Mouse (Mus musculus): ENCODE measurements around the gene Kel. TPM values are rescaled to one million over a fixed set of nuclear protein-coding genes. Genes with fewer than 3 reads are reported as not detected.

Gene Kel
- polyA plus RNA-seq, 1 experiment: 0.13 TPM

- H3K4me1 ChIP-seq (ENCODE audit: control insufficient read depth, insufficient read depth, low read length): peaks cover 9% of the 10 kb centered on the region
- peak; percentile 10 for DNase-seq
- WGBS: 54% methylated on average over 5 of the region's 5 CpGs
- H3K27ac ChIP-seq (ENCODE audit: insufficient read depth, low read depth, low read length): peak overlapping the region; percentile 45; the same call in 1 of the 2 replicates
- TF ChIP-seq POLR2A (IDR thresholded peaks at IDR 0.05; ENCODE audit: low read depth, low read length) (no peak), CTCF (conservative IDR thresholded peaks at IDR 0.05; ENCODE audit: insufficient read depth, insufficient read length, low read depth, low read length) (no peak)
- H3K4me3 ChIP-seq (ENCODE audit: insufficient read depth, low read depth, low read length): no peak overlapping the region
- no peaks in the 10 kb centered on the region for H3K36me3 ChIP-seq (ENCODE audit: control insufficient read depth, insufficient read depth, low read length)
- no peaks in the 10 kb centered on the region for H3K27me3 ChIP-seq (replicated peaks; ENCODE audit: control insufficient read depth, insufficient read depth, low read length)
These were observed 22.5 kb downstream of the Kel start for GRCm38 (mm10) chr6:41681656-41682055.

GRCm38 (mm10) chr6:41680669-41681068 lies 23.5 kb downstream of the Kel start, which contains the start of gene Trpv5:
Gene Trpv5 (minus strand): TSS chr6:41680769.
- Histone ChIP-seq H3K36me3 (ENCODE audit: control insufficient read depth, insufficient read depth, low read length) (no peaks in the 10 kb centered on the region), H3K27ac (ENCODE audit: insufficient read depth, low read depth, low read length) (peak within 1 kb of the TSS; percentile 74), H3K4me1 (ENCODE audit: control insufficient read depth, insufficient read depth, low read length) (peaks cover 9% of the 10 kb centered on the region), H3K27me3 (replicated peaks; ENCODE audit: control insufficient read depth, insufficient read depth, low read length) (no peaks in the 10 kb centered on the region), H3K4me3 (ENCODE audit: insufficient read depth, low read depth, low read length) (0 out of 2 replicates have a peak within 1 kb of the TSS, but pooled peaks have one; percentile 19)
- 50% methylated on average over 1 of the region's 1 CpGs for WGBS
- DNase-seq: peak; percentile 13
- TF ChIP-seq CTCF (conservative IDR thresholded peaks at IDR 0.05; ENCODE audit: insufficient read depth, insufficient read length, low read depth, low read length) (no peak), POLR2A (IDR thresholded peaks at IDR 0.05; ENCODE audit: low read depth, low read length) (no peak)

- 86% methylated on average over 2 of the region's 2 CpGs for WGBS
- Histone ChIP-seq H3K4me1 (ENCODE audit: control insufficient read depth, insufficient read depth, low read length) (peaks cover 9% of the 10 kb centered on the region), H3K27ac (ENCODE audit: insufficient read depth, low read depth, low read length) (no peak overlapping the region), H3K4me3 (ENCODE audit: insufficient read depth, low read depth, low read length) (no peak overlapping the region), H3K27me3 (replicated peaks; ENCODE audit: control insufficient read depth, insufficient read depth, low read length) (no peaks in the 10 kb centered on the region), H3K36me3 (ENCODE audit: control insufficient read depth, insufficient read depth, low read length) (no peaks in the 10 kb centered on the region)
- TF ChIP-seq CTCF (conservative IDR thresholded peaks at IDR 0.05; ENCODE audit: insufficient read depth, insufficient read length, low read depth, low read length) (no peak), POLR2A (IDR thresholded peaks at IDR 0.05; ENCODE audit: low read depth, low read length) (no peak)
- no peak for DNase-seq
These were observed 27.6 kb downstream of the Kel start for GRCm38 (mm10) chr6:41676530-41676929.

- Histone ChIP-seq H3K4me3 (ENCODE audit: insufficient read depth, low read depth, low read length) (no peak overlapping the region), H3K27me3 (replicated peaks; ENCODE audit: control insufficient read depth, insufficient read depth, low read length) (no peaks in the 10 kb centered on the region), H3K27ac (ENCODE audit: insufficient read depth, low read depth, low read length) (no peak overlapping the region), H3K36me3 (ENCODE audit: control insufficient read depth, insufficient read depth, low read length) (no peaks in the 10 kb centered on the region), H3K4me1 (ENCODE audit: control insufficient read depth, insufficient read depth, low read length) (no peaks in the 10 kb centered on the region)
- peak; percentile 28 for DNase-seq
- no peak for TF ChIP-seq CTCF (conservative IDR thresholded peaks at IDR 0.05; ENCODE audit: insufficient read depth, insufficient read length, low read depth, low read length)
- TF ChIP-seq POLR2A (IDR thresholded peaks at IDR 0.05; ENCODE audit: low read depth, low read length): no peak
- 21% methylated on average over 2 of the region's 2 CpGs for WGBS
These were observed 41.8 kb downstream of the Kel start for GRCm38 (mm10) chr6:41662320-41662719.

GRCm38 (mm10) chr6:41658487-41658886 lies 45.7 kb downstream of the Kel start:
- no peak overlapping the region for H3K4me3 ChIP-seq (ENCODE audit: insufficient read depth, low read depth, low read length)
- no peaks in the 10 kb centered on the region for H3K4me1 ChIP-seq (ENCODE audit: control insufficient read depth, insufficient read depth, low read length)
- WGBS: 56% methylated on average over 1 of the region's 1 CpGs
- no peaks in the 10 kb centered on the region for H3K27me3 ChIP-seq (replicated peaks; ENCODE audit: control insufficient read depth, insufficient read depth, low read length)
- H3K27ac ChIP-seq (ENCODE audit: insufficient read depth, low read depth, low read length): no peak overlapping the region
- no peaks in the 10 kb centered on the region for H3K36me3 ChIP-seq (ENCODE audit: control insufficient read depth, insufficient read depth, low read length)
- TF ChIP-seq CTCF (conservative IDR thresholded peaks at IDR 0.05; ENCODE audit: insufficient read depth, insufficient read length, low read depth, low read length) (no peak), POLR2A (IDR thresholded peaks at IDR 0.05; ENCODE audit: low read depth, low read length) (no peak)
- no peak for DNase-seq

GRCm38 (mm10) chr6:41654648-41655047 lies 49.5 kb downstream of the Kel start:
- no peak overlapping the region for H3K4me3 ChIP-seq (ENCODE audit: insufficient read depth, low read depth, low read length)
- no peaks in the 10 kb centered on the region for H3K4me1 ChIP-seq (ENCODE audit: control insufficient read depth, insufficient read depth, low read length)
- no peaks in the 10 kb centered on the region; the same call in 1 of the 2 replicates for H3K27me3 ChIP-seq (replicated peaks; ENCODE audit: control insufficient read depth, insufficient read depth, low read length)
- WGBS: 80% methylated on average over 8 of the region's 8 CpGs
- no peak for TF ChIP-seq CTCF (conservative IDR thresholded peaks at IDR 0.05; ENCODE audit: insufficient read depth, insufficient read length, low read depth, low read length)
- no peak for TF ChIP-seq POLR2A (IDR thresholded peaks at IDR 0.05; ENCODE audit: low read depth, low read length)
- DNase-seq: no peak
- H3K36me3 ChIP-seq (ENCODE audit: control insufficient read depth, insufficient read depth, low read length): no peaks in the 10 kb centered on the region
- no peak overlapping the region for H3K27ac ChIP-seq (ENCODE audit: insufficient read depth, low read depth, low read length)

- H3K27me3 ChIP-seq (replicated peaks; ENCODE audit: control insufficient read depth, insufficient read depth, low read length): no peaks in the 10 kb centered on the region; the same call in 1 of the 2 replicates
- no peaks in the 10 kb centered on the region for H3K36me3 ChIP-seq (ENCODE audit: control insufficient read depth, insufficient read depth, low read length)
- 91% methylated on average over 5 of the region's 5 CpGs for WGBS
- no peak for DNase-seq
- H3K4me1 ChIP-seq (ENCODE audit: control insufficient read depth, insufficient read depth, low read length): no peaks in the 10 kb centered on the region
- H3K4me3 ChIP-seq (ENCODE audit: insufficient read depth, low read depth, low read length): no peak overlapping the region
- TF ChIP-seq POLR2A (IDR thresholded peaks at IDR 0.05; ENCODE audit: low read depth, low read length) (no peak), CTCF (conservative IDR thresholded peaks at IDR 0.05; ENCODE audit: insufficient read depth, insufficient read length, low read depth, low read length) (no peak)
- H3K27ac ChIP-seq (ENCODE audit: insufficient read depth, low read depth, low read length): no peak overlapping the region
These were observed 51.0 kb downstream of the Kel start for GRCm38 (mm10) chr6:41653173-41653572.

Measured in kidney, adult 2 months (tissue).